Mouse (Mus musculus) lung, postnatal 10 days (tissue): Measurements from ENCODE around the gene Hipk4.

Experiments
- DNase-seq: peaks from one replicate; pipeline ENCODE4 v3.0.0; 2021

Gene Hipk4

GRCm38 (mm10) chr7:27522967-27523366 lies at the start of gene Hipk4:
Hipk4 (plus strand) TSS chr7:27523267.
- DNase-seq: no peak

GRCm38 (mm10) chr7:27473835-27474489 lies 49.1 kb upstream of the Hipk4 start:
- DNase-seq: no peak

GRCm38 (mm10) chr7:27474490-27474954 lies 48.5 kb upstream of the Hipk4 start:
- DNase-seq: peak; percentile 99

GRCm38 (mm10) chr7:27475596-27475995 lies 47.5 kb upstream of the Hipk4 start:
- DNase-seq: no peak

GRCm38 (mm10) chr7:27476098-27476635 lies 46.9 kb upstream of the Hipk4 start:
- no peak for DNase-seq

GRCm38 (mm10) chr7:27478561-27478960 lies 44.5 kb upstream of the Hipk4 start:
- no peak for DNase-seq

GRCm38 (mm10) chr7:27479750-27480149 lies 43.3 kb upstream of the Hipk4 start:
- no peak for DNase-seq

GRCm38 (mm10) chr7:27480506-27480905 lies 42.6 kb upstream of the Hipk4 start:
- no peak for DNase-seq

GRCm38 (mm10) chr7:27480927-27481626 lies 42.0 kb upstream of the Hipk4 start:
- DNase-seq: no peak

GRCm38 (mm10) chr7:27481627-27481969 lies 41.5 kb upstream of the Hipk4 start:
- DNase-seq: peak; percentile 95

- DNase-seq: no peak
These were observed 39.2 kb upstream of the Hipk4 start for GRCm38 (mm10) chr7:27483860-27484259.

- peak; percentile 71 for DNase-seq
These were observed 36.8 kb upstream of the Hipk4 start for GRCm38 (mm10) chr7:27486102-27486769.

- peak; percentile 100 for DNase-seq
These were observed 36.0 kb upstream of the Hipk4 start, which contains the start of gene Sertad1 for GRCm38 (mm10) chr7:27486770-27487697. Sertad1 (plus strand) TSS chr7:27486910.

- DNase-seq: peak; percentile 93
These were observed 35.3 kb upstream of the Hipk4 start for GRCm38 (mm10) chr7:27487740-27488268.

- DNase-seq: no peak
These were observed 33.7 kb upstream of the Hipk4 start for GRCm38 (mm10) chr7:27489270-27489869.

- DNase-seq: no peak
These were observed 32.9 kb upstream of the Hipk4 start for GRCm38 (mm10) chr7:27490227-27490542.

GRCm38 (mm10) chr7:27490543-27491329 lies 32.3 kb upstream of the Hipk4 start:
- DNase-seq: peak; percentile 98

- peak; percentile 59 for DNase-seq
These were observed 31.2 kb upstream of the Hipk4 start for GRCm38 (mm10) chr7:27491856-27492255.

GRCm38 (mm10) chr7:27493022-27493421 lies 30.0 kb upstream of the Hipk4 start:
- DNase-seq: peak; percentile 67

GRCm38 (mm10) chr7:27493450-27493849 lies 29.6 kb upstream of the Hipk4 start:
- DNase-seq: peak; percentile 67
